Mouse (Mus musculus) ZHBTc4 (cell line): ENCODE measurements at regions not wholly inside any gene's neighbourhood (a gene's known extent, or its start where the extent isn't known, plus 50 kb on each side); places are given as distances from the start of the nearest gene placed in this dataset.

Experiments
- DNase-seq: peaks from one replicate; pipeline ENCODE4 v3.0.0-alpha.2; 2011; ENCODE audit warnings: low read depth, low spot score

- no peak for DNase-seq
Observed at GRCm38 (mm10) chr11:25157135-25157860, 1053.3 kb downstream of the 5730522E02Rik start.

DNA sequence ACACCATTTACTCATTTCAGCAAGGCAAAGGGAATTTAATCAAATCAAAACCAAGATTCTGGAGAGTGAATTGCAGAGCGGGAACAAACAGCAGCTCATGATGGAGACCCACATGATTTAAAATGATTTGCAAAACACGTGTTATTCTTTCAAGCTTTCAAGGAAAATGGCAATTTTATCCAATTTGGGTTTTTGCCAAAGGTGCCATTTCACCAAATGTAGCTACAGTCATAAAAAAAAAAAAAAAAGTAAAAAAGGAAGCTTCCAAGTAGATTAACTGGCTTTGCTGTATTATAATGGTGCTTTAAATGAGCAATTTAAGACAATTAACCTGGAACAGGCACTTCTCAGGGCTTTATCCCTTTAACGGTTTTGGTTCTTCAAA, 1052.7 kb downstream of the 5730522E02Rik start:
- no peak for DNase-seq

DNA sequence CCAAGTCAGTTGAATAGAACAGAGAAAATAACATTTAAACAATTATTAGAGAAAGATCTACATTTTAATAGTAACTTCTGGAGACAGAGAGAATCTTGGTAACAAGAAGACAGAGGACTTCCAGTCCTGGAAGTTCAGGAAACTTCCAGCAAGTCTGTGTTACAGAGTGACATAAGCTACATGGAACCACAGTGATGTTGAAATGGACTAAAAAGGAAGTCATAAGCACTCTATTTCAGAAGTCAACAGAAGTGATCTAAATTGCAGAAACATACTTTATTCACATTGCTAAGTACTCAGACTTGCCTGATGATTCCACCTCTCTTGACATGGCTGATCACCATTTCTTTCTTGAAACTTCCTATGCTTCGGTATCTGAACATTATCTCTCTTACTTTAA, 1051.7 kb downstream of the 5730522E02Rik start:
- DNase-seq: no peak

- no peak for DNase-seq
Observed at GRCm38 (mm10) chr11:25167939-25168338, 1042.6 kb downstream of the 5730522E02Rik start.

GRCm38 (mm10) chr11:25171048-25171447, 1039.5 kb downstream of the 5730522E02Rik start:
- DNase-seq: no peak
